Mouse (Mus musculus) heart, embryonic 10.5 days (tissue): ENCODE measurements at regions not wholly inside any gene's neighbourhood (a gene's known extent, or its start where the extent isn't known, plus 50 kb on each side); places are given as distances from the start of the nearest gene placed in this dataset.
A peak's percentile ranks its signal among the peaks of the same experiment; 100 is the strongest.
"Not testable (repeated sequence)": the region's sequence is repeated elsewhere in the genome, so short reads cannot be mapped to it uniquely, and the experiment has no call there.

Source experiments
- DNase-seq: peaks from one replicate; pipeline ENCODE4 v3.0.0-alpha.2; 2017; ENCODE audit warnings: low spot score
- H3K27ac ChIP-seq: fragments of 300-500 bp; sonication (generic); 2 replicates; pipeline ENCODE4 v1.5.1; 2016; ENCODE audit warnings: mild to moderate bottlenecking
- H3K27me3 ChIP-seq: fragments of 300-500 bp; sonication (generic); 2 replicates; pipeline ENCODE4 v1.6.1; 2016; ENCODE audit warnings: mild to moderate bottlenecking; ENCODE audit not compliant: poor library complexity, insufficient read depth, severe bottlenecking
- H3K36me3 ChIP-seq: fragments of 300-500 bp; sonication (generic); 2 replicates; pipeline ENCODE4 v1.6.1; 2016; ENCODE audit warnings: mild to moderate bottlenecking, moderate library complexity
- H3K4me1 ChIP-seq: fragments of 300-500 bp; sonication (generic); 2 replicates; pipeline ENCODE4 v1.6.1; 2016; ENCODE audit warnings: mild to moderate bottlenecking
- H3K4me3 ChIP-seq: fragments of 300-500 bp; sonication (generic); 2 replicates; pipeline ENCODE4 v1.5.1; 2016; ENCODE audit warnings: mild to moderate bottlenecking, moderate library complexity
- H3K9me3 ChIP-seq: fragments of 300-500 bp; sonication (generic); 2 replicates; pipeline ENCODE4 v1.6.1; 2016; ENCODE audit warnings: mild to moderate bottlenecking, moderate library complexity
- WGBS: fragments of 180-500 bp; shearing (Covaris S2); methylation state at CpG from one replicate; pipeline ENCODE4 v1.1.7; 2016; 5-methylcytosine and 5-hydroxymethylcytosine counted together

DNA sequence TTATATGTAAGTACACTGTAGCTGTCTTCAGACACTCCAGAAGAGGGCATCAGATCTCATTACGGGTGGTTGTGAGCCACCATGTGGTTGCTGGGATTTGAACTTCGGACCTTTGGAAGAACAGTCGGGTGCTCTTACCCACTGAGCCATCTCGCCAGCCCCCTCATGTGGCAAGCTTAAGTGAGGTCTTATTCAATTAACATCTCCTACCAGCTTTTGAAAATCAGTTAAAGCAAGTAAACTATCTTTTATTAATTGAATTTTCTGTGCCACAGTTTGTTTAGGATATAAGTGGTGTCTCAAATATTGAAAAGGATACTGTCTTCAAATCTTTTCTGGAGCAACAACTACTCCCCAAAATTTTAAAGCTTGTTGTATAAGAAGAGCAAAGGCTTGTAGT, 138.0 kb upstream of the Ipo5 start:
- WGBS, result 72% methylated on average over 4 of the region's 4 CpGs
- not testable (repeated sequence) for H3K27ac ChIP-seq, H3K27me3 ChIP-seq, H3K4me3 ChIP-seq, H3K9me3 ChIP-seq, H3K4me1 ChIP-seq, H3K36me3 ChIP-seq, DNase-seq

DNA sequence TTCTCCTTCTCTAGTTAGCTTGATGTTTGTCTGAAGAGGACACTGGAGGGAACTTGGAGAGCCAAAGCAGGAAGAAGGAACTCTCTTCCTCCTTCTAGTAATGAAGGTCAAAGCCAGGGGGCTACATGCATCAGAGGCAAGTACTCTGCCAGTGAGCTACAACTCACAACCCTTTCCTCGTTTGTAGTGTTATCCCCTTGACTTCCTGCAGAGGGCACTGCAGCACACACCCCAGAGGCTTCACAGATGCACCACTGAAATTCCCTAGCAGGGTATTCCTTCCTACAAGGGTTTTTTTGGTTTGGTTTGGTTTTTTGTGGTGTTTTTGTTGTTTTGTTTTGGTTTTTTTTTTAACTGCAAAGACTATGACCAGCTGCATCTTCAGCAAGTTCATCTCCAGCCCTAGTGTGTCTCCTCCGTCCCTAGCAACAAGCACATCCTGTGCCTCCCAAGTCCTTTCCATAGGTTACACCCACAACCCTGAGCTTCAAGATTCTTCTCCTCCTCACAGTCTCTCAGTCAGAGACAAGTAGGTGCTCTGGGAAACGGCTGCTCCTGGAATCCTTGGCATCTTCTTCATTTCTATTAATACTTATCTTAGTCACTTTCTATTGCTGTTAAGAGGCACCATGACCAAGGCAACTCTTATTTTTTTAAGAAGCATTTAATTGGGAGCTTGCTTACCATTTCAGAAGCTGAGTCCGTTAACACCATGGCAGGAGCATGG, 119.0 kb upstream of the Ipo5 start:
- no peak overlapping the region for H3K4me3 ChIP-seq
- H3K9me3 ChIP-seq, result no peaks in the 10 kb centered on the region
- no peaks in the 10 kb centered on the region for H3K4me1 ChIP-seq
- no peak for DNase-seq
- H3K27me3 ChIP-seq, result no peaks in the 10 kb centered on the region
- WGBS, result 68% methylated on average over 4 of the region's 4 CpGs
- no peaks in the 10 kb centered on the region for H3K36me3 ChIP-seq
- H3K27ac ChIP-seq, result no peak overlapping the region

- 0 out of 2 replicates have a peak, but pooled peaks cover 3% of the 10 kb centered on the region for H3K4me1 ChIP-seq
- H3K36me3 ChIP-seq, result no peaks in the 10 kb centered on the region
- 62% methylated on average over 7 of the region's 7 CpGs for WGBS
- H3K27me3 ChIP-seq, result no peaks in the 10 kb centered on the region
- no peaks in the 10 kb centered on the region for H3K9me3 ChIP-seq
- H3K4me3 ChIP-seq, result no peak overlapping the region
- DNase-seq, result peak; percentile 72
- no peak overlapping the region for H3K27ac ChIP-seq
Observed at GRCm38 (mm10) chr14:120797916-120798490, 113.0 kb upstream of the Ipo5 start.

DNA sequence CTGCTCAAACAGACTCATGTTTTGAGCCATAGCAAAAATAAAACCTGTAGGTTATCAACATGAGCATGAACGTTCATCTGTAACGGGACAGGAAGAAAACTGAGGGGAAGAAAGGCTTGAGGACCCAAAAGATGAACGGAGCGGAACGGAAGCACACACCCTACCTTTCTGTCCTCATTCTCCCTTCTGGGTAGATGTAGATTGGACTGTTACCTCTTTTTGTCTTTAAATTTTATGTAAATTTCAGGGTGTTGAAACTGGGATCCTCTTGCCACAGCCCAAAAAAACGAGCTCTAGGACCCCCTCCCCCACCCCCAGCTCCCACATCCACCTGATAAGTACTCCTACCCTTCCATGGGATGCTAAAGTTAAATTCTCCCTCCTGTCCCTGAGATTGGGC, 107.8 kb upstream of the Ipo5 start:
- Histone ChIP-seq H3K4me3 (peak overlapping the region; percentile 43), H3K36me3 (no peaks in the 10 kb centered on the region), H3K9me3 (no peaks in the 10 kb centered on the region), H3K4me1 (peaks cover 6% of the 10 kb centered on the region; the same call in 1 of the 2 replicates), H3K27ac (no peak overlapping the region), H3K27me3 (no peaks in the 10 kb centered on the region)
- 65% methylated on average over 6 of the region's 6 CpGs for WGBS
- DNase-seq, result no peak

DNA sequence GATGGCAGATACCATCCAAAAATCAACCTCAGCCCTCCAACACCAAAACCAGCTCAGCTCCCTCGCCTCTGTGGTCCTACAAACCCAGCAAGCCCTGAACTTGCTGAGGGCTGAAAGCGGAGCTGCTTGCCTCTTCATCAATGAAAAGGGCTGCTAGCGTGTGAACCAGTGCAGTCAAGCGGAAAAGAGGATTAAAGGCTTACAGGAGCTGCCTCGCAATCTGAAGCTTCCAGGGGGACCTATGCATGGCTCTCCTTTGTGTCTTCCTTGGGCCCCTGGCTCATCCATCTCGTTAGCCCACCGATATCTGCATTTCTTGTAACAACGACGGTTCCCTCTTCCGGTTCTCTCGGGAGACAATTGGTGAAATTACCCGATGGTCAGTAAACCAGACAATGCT, 107.3 kb upstream of the Ipo5 start:
- Histone ChIP-seq H3K36me3 (no peaks in the 10 kb centered on the region), H3K4me3 (peak overlapping the region; percentile 43), H3K27ac (no peak overlapping the region), H3K9me3 (no peaks in the 10 kb centered on the region), H3K4me1 (peaks cover 6% of the 10 kb centered on the region; the same call in 1 of the 2 replicates), H3K27me3 (no peaks in the 10 kb centered on the region)
- DNase-seq, result no peak
- 6% methylated on average over 12 of the region's 12 CpGs for WGBS

GRCm38 (mm10) chr14:120804183-120804848, 106.7 kb upstream of the Ipo5 start:
- Histone ChIP-seq H3K27ac (no peak overlapping the region), H3K4me3 (peak overlapping the region; percentile 43), H3K27me3 (no peaks in the 10 kb centered on the region), H3K9me3 (no peaks in the 10 kb centered on the region), H3K36me3 (no peaks in the 10 kb centered on the region), H3K4me1 (peaks cover 6% of the 10 kb centered on the region; the same call in 1 of the 2 replicates)
- no peak for DNase-seq
- WGBS, result 31% methylated on average over 7 of the region's 7 CpGs

DNA sequence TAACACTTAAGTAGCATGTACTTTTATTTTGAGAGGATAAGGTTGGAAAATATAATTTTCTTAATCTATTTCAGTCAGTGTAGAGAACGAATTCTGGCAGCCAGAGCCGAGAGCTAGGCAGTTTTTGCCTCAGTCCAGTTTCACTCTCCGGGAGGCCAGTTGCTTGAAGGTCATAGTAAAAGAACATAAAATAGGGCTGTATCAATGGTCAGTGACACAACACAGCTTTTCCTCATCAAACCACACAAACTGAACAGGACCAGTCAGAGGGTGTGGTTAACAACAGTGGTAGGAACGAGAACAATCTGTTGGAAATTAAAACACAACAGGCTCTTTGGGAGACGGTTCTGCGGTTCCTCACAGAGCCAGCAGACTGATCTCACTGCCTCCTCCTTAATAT, 105.9 kb upstream of the Ipo5 start:
- Histone ChIP-seq H3K27me3 (no peaks in the 10 kb centered on the region), H3K4me1 (peaks cover 6% of the 10 kb centered on the region; the same call in 1 of the 2 replicates), H3K4me3 (no peak overlapping the region), H3K9me3 (no peaks in the 10 kb centered on the region), H3K27ac (no peak overlapping the region), H3K36me3 (no peaks in the 10 kb centered on the region)
- no peak for DNase-seq
- WGBS, result 76% methylated on average over 6 of the region's 6 CpGs

DNA sequence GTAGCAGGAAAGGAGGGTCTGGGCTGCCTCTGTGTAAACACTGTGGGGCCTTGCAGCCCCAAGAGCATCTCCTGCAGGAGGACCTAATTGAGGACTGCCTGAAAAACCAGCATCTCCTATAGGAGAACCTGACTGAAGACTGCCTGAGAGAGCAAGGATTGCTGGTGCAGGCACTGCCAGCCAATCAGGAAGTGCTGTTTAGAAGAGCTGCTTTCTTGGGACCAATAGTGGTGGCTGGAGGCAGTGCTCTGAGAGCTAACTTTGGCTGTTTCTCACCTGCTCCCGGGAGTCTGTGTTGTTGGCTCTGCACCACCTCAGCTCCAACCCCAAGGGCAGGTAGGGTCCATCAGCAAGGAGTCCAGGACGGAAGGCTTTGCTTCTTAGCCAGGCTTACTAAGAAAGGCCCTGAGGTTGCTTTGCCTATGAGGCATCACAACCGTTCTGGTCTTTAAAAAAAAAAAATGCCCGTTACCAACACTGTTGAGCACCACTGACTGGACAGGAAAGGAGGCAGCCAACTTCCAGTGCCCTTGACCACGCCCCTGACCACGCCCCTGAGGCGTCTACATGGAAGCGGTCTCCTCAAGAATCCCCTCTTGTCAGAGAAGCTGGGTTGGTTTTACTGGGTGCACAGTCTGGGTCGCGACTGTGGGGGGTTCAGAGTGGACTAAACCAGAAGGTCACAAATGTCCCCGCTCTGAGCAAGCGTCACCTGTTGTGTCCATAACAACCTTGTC, 105.0 kb upstream of the Ipo5 start:
- DNase-seq, H3K27me3 ChIP-seq, H3K27ac ChIP-seq, H3K4me3 ChIP-seq, H3K4me1 ChIP-seq, H3K9me3 ChIP-seq, H3K36me3 ChIP-seq: not testable (repeated sequence)
- 45% methylated on average over 12 of the region's 12 CpGs for WGBS

- H3K36me3 ChIP-seq, result no peaks in the 10 kb centered on the region
- no peaks in the 10 kb centered on the region for H3K9me3 ChIP-seq
Observed at GRCm38 (mm10) chr14:120806553-120806893, 104.5 kb upstream of the Ipo5 start.

GRCm38 (mm10) chr14:120809321-120809720, 101.7 kb upstream of the Ipo5 start:
- Histone ChIP-seq H3K27me3 (no peaks in the 10 kb centered on the region), H3K4me3 (no peak overlapping the region), H3K4me1 (no peaks in the 10 kb centered on the region), H3K9me3 (no peaks in the 10 kb centered on the region), H3K36me3 (no peaks in the 10 kb centered on the region), H3K27ac (no peak overlapping the region)
- DNase-seq, result no peak
- 85% methylated on average over 6 of the region's 6 CpGs for WGBS

More at GRCm38 (mm10) chr14:120806553-120806893, 104.5 kb upstream of the Ipo5 start:
- Histone ChIP-seq H3K4me3 (no peak overlapping the region), H3K27me3 (no peaks in the 10 kb centered on the region), H3K27ac (no peak overlapping the region), H3K4me1 (peaks cover 6% of the 10 kb centered on the region; the same call in 1 of the 2 replicates)
- 54% methylated on average over 10 of the region's 10 CpGs for WGBS
- DNase-seq, result no peak

DNA sequence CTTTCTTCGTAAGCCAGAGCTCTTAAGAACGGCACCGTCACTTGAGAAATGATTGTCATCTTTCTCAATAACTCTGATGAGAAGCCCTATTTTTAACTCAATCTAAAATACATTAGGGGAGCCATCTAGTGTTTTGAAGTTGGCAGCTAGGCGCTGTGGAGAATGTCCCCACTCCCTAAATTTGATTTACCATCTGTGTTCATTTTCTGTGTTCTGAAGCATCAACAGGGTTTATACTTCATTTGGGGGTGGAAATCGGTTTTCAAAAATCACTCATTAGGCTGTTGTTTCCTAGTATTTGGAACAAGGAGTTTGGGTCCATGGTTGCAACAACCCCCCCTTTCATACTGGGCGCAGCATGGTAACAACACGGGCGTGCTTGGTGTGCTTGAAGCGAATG, 97.1 kb upstream of the Ipo5 start:
- WGBS, result 89% methylated on average over 9 of the region's 9 CpGs
- DNase-seq, result no peak
- no peaks in the 10 kb centered on the region for H3K9me3 ChIP-seq

DNA sequence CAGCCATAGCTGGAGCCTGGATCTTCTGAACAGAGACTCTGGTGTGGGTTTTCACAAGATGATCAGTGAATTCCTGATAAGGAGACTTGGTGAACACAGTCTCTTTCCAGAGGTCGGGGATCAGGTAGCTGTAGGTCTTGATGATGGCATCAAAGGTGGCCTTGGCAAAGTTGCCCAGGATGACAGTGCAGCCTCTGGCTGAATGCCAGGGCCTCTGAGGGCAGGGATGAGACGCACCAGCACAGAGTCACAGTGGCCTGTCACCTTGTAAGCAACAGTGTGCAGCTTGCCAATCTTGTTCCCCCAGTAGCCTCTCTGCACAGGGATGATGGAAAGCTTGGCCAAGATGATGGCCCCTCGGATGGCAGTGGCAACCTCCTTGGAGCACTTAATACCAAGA, 95.9 kb upstream of the Ipo5 start:
- H3K27ac ChIP-seq, DNase-seq, H3K36me3 ChIP-seq, H3K4me3 ChIP-seq, H3K4me1 ChIP-seq, H3K9me3 ChIP-seq, H3K27me3 ChIP-seq: not testable (repeated sequence)
- WGBS, result 71% methylated on average over 3 of the region's 3 CpGs

More for the DNA sequence above, 97.1 kb upstream of the Ipo5 start:
- H3K27me3 ChIP-seq, result no peaks in the 10 kb centered on the region
- H3K36me3 ChIP-seq, result no peaks in the 10 kb centered on the region
- no peak overlapping the region for H3K27ac ChIP-seq
- H3K4me1 ChIP-seq, result no peaks in the 10 kb centered on the region
- no peak overlapping the region for H3K4me3 ChIP-seq

GRCm38 (mm10) chr14:120816529-120816928, 94.5 kb upstream of the Ipo5 start:
- Histone ChIP-seq H3K27me3 (no peaks in the 10 kb centered on the region), H3K4me1 (no peaks in the 10 kb centered on the region), H3K9me3 (no peaks in the 10 kb centered on the region), H3K27ac (no peak overlapping the region), H3K4me3 (no peak overlapping the region), H3K36me3 (no peaks in the 10 kb centered on the region)
- peak; percentile 22 for DNase-seq
- 84% methylated on average over 2 of the region's 2 CpGs for WGBS
